Mouse (Mus musculus) thymus, postnatal 4 days (tissue): ENCODE results near the gene AB124611.
"Not testable (repeated sequence)": the region's sequence is repeated elsewhere in the genome, so short reads cannot be mapped to it uniquely, and the experiment has no call there.

ENCODE experiments used
- DNase-seq: peaks from one replicate; pipeline ENCODE4 v3.0.0; 2021

AB124611 gene

DNA sequence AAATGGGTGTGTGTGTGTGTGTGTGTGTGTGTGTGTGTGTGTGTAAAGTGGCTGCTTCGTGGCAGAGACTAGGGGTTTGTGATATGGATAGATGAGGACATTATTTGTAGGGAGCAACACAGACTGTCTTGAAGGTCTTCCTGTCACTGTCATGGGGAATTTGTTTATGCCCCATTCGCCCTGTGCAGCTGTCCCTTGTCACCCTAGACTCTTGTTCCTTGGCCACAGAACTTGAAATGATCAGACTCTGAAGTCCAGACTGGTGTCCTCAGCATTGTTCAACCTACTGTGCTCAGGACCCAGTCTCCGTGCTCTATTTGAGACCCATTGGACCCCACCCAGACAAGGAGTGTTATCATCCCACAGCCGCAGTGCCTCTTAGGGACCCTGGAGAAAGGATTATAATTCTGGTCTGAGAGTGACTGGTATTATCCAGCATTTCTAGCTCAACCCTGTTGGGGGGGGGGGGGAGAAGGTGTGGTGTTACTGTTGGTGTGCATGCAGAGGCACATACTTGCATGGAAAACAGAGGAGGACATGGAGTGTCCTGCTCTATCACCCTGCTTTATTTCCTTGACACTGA is 39.1 kb downstream of the AB124611 start:
- DNase-seq, result no peak

DNA sequence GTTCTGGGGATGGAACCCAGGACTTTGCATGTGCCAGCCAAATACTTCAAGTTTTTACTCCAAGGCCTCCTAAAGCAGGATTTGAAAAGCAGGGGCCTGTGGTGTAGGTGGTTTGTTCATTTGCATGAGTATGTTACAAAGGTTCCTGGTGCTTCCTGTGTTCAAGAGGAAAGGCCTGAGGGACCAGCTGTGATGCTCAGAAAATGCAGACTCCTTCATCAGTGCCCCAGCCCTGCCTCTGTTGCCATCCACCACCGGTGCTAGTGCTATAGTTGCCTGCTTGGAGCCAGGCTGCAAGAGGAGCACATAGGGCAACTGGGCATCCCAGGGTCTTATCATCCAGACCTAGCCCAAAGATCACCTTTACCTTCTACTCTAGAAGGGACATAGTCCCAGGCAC is 40.6 kb downstream of the AB124611 start:
- no peak for DNase-seq

DNA sequence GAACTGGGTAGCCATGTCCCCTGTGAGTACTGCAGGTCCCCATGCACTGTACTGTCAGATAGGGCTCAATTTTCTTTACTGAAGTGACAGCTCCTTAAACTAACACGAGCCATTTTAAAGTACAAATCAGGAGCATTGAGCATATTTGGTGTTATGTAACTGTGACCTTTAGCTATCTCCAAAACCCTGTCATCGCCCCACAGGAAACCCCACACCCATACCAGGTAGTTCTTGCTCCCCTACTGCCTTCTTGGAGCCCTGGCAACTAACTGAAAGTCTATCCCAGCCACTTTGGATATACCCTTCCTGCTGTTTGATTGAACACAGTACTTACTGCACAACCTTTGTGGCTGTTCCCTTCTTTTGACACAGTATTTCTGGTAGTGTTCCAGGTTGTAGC is 41.1 kb downstream of the AB124611 start:
- DNase-seq, result no peak

DNA sequence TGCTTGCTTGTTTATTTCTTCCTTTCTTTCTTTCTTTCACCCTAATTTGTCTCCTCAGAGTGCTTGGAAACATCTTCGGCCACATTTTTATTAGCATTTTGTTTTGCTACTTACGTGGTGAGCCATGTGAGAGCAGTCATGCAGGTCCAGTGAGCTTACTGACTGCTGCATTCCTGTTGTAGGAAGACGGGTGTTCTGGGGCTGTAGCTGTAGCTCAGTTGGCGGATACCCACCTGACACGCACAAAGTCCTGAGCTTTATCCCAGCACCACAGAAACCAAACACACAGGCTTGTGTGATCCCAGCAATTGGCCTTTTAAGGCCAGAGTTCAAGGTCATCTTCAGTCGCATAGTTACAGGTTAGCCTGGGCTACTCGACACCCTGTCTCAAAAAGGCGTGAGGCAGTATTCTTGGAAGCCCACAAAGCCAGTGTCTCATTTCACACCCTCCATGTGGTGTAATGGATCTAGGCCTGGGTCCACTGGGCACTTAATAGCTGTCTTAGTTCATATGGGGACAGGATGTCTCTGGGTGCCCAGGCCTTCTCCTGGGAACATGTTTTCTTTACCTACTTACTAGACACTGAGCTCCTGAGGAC is 42.8 kb downstream of the AB124611 start:
- DNase-seq, result no peak

DNA sequence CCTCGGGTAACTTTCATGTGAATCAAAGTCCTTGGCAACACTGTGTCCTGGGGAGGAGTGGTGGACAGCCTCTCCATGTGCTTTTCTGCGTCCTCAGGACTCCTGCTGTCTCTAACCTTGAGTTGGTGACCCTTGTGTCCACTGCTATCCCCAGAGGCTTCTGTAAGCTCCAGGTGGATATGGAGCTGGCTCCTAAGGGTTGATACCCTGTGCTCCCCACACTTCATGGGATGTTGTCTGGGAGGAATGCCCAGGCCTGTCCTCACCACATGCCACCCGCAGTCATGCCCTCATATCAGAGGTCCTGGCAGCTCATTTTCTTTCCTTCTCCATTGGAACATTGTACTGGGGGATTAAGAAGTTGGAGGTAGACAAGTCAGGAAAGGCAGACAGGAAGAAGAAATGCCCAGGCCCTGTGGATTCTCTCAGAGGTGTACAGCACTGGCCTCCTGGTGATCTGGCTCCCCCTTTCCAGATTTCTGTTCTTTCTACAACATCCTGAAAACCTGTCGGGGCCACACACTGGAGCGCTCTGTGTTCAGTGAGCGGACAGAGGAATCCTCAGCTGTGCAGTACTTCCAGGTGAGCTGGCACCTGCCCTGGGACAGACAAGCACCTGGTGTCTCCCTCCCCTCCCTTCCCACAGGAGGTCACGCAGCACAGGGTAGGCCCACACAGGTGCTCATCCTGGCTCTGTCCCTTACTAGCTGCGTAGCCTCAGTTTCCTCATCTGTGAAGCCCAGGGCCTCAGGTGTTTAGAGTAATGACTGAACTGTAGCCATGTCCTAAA is 48.2 kb downstream of the AB124611 start:
- no peak for DNase-seq

DNA sequence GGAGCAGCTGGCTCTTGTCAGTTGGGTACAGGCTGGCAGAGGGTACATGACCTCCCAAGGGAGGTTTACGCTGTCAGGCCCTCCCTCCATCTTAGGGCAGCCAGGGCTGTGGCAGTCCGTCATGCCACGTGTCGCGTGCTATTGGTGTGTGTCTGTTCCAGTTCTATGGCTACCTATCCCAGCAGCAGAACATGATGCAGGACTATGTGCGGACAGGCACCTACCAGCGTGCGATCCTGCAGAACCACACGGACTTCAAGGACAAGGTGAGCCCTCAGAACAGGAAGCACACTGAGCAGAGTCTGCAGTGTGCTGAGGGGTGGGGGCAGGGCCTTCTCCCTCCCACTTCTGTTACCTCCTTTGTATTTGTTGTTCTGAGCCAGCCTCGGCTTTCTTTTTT is 49.3 kb downstream of the AB124611 start:
- DNase-seq, result no peak

DNA sequence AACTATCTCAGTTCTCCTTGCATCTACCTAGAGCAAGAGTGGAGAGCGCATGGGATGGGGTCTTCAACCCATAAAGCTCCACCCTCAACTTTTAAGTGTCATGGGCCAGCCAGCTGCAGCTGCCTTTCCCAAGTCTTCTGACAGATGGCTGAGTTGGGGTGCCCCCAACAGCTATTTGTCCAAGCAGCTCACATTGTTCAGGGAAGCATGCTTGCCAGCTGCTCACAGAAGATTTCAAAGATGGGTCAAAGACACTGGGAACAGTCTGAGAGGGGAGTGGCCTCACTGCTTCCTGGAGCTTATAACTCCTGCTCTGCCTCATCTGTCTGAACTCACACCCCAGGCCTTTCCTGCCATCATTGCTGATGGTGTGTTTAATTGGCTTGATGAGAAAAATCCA is 50.3 kb downstream of the AB124611 start:
- DNase-seq, result no peak

DNA sequence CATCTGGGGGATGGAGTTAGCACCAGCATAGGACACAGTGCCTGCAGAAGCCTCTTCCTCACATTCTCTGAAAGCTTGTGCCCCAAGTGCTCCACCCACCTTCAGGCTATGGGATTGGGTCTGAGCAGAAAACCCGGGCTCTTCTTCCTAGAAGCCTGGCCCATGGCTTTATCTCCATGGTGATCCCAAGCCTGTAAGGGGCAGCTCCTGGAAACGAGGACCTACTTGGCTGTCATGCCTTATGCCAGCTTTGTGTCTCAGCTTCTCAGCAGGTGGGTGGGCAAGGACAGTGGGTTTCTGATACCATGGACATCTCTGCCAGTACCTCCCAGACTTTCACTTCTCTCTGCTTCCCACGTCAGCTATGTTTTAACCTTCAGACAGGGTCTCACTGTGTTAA is 52.2 kb downstream of the AB124611 start:
- DNase-seq, result no peak

DNA sequence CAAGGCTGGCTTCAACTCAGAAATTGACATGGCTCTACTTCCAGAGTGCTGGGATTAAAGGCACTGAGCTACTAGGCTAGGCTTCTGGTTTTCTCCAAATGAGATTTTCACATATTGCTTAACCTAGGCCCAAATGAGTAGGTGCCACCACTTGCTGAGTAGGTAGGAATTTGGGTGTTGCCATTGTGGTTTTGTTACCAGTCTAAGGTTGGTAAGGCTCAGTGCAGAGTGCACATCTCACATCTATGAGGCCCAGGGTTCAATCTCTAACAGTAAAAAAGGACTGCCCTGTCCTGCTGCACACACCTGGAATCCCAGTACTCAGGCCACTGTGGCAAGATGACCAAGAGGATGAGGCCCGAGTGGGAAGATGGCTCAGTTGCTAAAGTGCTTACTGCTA is 59.4 kb downstream of the AB124611 start:
- no peak for DNase-seq

DNA sequence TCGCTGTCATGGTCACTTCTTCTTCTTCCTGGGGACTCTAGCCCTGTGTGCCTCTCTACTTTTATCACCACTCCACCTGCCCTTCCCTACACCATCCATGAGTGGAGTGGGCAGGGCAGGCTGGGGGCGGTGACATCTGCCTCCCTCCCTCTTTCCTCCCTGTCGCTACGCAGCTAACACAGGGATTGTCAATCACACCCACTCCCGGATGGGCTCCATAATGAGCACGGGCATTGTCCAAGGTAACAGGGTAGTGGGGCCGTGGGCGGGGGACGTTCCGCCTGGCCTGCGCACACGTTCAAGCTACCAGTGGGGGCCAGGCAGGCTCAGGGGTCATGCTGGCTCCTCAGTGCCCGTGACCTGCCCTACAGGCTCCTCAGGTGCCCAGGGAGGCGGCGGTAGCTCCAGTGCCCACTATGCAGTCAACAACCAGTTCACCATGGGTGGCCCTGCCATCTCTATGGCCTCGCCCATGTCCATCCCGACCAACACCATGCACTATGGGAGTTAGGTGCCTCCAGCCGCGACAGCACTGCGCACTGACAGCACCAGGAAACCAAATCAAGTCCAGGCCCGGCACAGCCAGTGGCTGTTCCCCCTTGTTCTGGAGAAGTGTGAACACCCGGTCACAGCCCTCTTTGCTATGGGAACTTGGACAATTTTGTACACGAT is 61.8 kb downstream of the AB124611 start:
- DNase-seq, result no peak

DNA sequence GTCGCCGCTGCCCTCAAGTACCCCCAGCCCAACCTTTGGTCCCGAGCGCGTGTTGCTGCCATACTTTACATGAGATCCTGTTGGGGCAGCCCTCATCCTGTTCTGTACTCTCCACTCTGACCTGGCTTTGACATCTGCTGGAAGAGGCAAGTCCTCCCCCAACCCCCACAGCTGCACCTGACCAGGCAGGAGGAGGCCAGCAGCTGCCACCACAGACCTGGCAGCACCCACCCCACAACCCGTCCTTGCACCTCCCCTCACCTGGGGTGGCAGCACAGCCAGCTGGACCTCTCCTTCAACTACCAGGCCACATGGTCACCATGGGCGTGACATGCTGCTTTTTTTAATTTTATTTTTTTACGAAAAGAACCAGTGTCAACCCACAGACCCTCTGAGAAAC is 62.4 kb downstream of the AB124611 start:
- no peak for DNase-seq

DNA sequence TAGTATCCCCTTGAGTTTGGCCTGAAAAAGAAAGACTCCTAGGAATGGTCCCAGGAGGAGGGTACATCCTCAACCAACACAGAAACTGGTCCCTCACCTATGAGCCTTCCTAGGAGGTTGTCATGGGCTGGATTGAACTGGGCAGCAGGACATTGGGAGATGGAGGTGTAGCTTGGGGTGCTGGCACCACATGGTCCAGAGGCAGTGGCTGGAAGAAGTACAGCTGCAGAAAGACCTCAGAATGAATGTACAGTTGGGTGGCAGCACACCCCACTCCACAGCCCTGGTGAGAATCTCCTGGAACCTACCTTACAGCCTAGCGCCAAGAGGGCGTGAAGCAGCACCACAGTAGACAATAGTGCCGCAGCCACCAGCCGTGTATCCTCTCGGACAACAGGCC is 63.6 kb downstream of the AB124611 start:
- DNase-seq, result no peak

DNA sequence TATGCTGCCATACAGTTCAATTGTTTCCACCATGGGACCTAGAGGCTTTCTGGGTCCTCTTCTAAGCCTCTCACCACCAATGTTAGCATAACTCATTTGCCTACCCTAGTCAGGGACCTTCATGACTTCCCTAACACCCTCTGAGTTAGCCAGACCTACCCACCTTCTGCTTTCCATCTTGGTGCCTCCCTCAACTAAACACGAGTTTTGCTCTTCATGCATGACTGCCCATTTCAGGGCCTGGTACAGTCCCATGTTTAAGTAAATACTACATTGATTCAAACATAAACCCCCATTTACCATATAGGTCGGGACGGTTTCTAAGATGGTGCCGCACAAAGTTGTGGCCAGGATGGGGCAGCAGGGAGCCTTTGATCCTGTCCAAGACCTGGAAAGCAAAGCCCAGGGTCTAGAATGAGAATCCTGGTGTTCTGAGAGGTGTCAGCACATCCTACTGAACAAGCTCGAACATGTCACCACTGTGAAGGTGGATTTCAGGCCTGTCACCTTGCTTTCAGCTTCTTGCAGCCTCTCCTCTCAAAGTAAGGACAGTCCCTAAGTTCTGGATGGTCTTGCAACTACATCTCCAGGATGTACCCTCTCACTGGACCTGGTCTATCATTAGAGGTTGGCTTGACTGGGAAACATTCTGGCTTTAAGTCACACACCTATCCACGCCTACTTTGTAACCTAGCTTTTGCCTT is 65.3 kb downstream of the AB124611 start:
- no peak for DNase-seq

DNA sequence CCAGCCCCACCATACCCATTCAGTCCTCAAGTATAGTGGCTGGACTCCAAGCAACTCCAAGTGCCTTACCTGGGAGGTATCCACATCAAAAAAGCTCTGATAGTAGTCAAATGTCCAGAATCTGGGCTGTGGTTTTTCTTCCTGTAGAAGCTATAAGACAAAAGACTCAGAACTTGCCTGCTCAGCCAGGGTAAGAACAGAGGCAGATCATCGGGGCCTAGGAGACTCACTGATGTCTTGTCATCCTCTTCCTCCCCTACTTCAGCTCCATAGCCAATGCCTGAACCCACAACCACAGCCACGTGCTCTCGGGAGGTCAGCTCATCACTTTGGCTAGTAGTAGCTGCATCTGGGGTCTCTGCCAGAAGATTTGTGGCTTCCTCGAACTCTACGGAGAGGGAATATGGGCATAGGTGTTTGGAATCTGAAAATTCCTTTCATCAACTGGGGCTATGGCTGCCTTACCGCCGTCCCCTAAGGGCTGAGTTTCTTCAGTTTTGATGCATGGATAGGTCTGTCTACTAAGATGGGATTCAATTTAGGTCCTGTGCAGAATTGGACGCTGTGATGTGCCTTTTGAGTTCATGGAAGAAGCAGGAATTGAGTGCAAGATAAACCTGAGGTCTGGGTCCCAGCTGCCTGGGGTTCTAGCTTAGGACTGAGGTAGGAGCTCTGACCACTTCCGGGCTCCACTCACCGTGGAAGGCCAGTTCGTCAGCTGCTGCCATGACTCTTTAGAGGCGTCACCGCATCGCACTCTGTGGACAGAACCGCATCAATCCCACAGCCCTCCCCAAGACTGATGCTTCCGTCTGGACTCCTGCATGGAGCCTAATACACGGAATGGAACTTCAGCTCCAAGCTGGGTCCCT is 66.1 kb downstream of the AB124611 start:
- DNase-seq, result no peak

DNA sequence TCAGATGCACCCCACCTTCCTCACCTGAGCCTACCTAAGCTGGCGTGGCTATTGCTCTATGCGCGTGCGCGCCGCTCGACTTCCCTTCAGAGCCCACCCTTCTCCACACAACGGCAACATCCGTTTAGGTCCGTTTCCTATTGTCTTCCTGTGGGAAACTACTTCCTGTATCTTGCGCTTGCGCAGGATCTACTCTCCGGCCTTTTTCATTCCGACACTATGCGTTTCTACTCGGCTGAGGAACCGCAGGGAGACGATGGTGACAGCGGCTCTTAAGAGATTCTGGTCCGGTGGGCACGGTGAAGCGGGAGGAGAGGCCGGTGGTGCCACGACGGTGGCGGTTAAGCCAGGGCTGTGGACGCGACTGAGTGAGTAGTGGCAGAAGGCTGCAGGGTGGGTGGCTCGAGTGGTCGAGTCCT is 66.7 kb downstream of the AB124611 start, which contains the start of the genes Timm29 and Yipf2:
Gene Timm29, plus strand, starts transcription at position 20 of the 419 bp plus-strand sequence.
Gene Yipf2, minus strand, starts transcription at position 126 of the 419 bp plus-strand sequence.
- peak; percentile 89 for DNase-seq

DNA sequence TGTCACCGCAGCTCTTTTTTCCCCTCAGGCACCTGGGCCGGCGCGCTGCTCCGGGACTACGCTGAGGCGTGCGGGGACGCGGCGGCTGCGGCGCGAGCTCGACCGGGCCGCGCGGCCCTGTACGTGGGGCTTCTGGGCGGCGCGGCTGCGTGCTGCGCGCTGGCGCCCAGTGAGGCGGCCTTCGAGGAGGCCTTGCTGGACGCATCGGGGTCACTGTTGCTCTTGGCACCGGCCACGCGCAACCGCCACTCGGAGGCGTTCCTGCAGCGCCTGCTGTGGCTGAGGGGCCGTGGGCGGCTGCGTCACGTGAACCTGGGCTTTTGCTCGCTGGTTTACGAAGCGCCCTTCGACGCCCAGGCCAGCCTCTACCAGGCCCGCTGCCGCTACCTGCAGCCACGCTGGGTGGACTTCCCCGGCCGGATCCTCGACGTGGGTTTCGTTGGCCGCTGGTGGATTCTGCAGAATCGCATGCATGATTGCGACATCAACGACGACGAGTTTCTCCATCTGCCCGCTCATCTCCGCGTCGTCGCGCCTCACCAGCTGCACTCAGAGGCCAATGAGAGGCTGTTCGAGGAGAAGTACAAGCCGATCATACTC is 67.2 kb downstream of the AB124611 start:
- peak; percentile 62 for DNase-seq

DNA sequence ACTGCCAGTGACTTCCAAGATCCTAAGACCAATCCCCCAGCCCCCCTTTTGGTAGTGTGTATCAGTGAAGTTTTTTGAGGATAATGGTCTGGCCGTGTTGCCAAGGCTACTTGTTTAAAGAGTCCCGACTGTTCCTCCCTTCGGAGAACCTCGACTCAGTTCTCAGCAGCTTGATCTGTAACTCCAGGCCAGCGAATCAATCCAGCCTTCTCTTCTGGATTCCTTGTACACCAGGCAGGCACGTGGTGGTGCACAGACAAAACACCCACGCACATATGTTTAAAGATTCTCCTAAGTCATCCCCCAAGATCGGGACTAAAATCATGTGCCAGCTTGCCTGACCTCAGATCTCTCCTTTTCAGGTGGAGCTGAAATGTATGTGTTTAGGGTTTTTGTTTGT is 68.4 kb downstream of the AB124611 start:
- not testable (repeated sequence) for DNase-seq

DNA sequence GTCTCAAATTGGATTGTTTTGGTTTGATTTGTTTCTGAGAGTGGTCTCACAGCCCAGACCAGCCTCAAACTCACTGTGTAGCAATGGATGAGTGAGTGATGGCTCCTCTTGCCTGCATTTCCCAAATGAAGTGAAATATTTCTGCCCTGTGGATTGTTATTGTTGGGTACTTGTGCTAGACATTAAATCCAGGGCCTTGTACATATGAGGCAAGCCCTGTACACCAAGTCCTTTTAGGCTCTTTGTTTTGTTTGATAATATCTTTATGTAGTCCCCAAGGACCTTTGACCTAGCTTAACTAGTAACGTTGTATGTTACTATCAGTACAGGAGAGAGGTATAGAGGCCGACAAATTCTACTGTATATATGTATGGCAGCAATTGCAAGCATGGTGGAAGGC is 68.9 kb downstream of the AB124611 start:
- no peak for DNase-seq
